Mouse (Mus musculus) layer of hippocampus, adult 9-11 months (tissue): Measurements from ENCODE around the gene Scnn1b.

Experiments
- DNase-seq: peaks from one replicate; pipeline ENCODE4 v3.0.0; 2022

The Scnn1b gene

DNA sequence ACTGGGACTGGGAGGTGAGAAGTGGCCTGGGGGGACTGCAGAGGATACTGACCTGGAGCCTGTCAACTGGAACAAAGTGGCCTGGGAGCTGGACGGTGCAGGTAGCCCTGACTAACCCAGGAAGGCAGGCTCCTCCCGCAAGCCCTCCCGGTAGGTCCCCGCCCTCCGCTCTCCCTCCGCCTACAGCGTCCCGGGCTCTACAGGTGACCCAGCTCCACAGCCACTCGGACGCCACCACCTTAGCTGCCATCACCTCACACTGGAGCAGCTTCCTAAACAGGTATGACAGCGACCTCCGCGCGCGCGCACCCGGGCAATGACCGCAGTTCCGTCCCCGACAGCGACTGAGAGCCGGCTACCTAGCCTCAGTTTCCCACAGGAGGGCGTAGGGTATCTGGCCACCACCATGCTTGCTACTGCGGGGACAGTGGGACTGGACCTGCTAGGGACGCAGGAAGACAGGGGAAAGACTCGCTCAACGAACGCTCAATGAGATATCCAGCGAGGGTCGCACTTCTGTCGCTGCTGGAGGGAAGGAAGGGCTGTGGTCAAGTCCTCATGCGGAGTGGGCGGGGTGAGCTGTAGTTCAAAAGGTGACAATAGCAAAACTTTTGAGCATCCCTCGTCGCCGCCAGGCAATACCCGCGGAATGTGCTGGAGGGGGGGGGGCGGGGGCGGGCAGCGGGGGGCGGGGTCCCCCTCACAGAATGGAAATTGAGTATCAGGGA is at the start of gene Scnn1b:
Gene Scnn1b (plus strand): TSS at position 181 of the 728 bp plus-strand sequence.
- DNase-seq: no peak

DNA sequence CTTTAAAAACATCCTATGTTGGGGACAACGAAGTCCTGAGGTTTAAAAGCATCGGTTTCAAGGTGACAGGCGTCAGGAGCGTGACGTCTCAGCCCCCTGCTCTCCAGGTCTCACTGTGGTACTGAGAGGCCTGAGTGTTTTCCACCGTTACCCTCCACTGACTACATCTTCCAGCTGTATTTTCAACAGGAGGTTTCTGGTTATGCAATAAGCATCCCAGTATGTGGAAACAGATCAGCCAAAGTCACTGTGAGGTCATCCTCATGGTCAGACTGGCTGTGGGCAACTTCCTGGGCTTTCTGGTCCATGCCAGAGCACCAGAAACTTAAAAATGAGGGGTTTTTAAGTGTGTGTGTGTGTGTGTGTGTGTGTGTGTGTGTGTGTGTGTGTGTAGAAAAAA is 43.2 kb upstream of the Scnn1b start:
- DNase-seq: no peak

DNA sequence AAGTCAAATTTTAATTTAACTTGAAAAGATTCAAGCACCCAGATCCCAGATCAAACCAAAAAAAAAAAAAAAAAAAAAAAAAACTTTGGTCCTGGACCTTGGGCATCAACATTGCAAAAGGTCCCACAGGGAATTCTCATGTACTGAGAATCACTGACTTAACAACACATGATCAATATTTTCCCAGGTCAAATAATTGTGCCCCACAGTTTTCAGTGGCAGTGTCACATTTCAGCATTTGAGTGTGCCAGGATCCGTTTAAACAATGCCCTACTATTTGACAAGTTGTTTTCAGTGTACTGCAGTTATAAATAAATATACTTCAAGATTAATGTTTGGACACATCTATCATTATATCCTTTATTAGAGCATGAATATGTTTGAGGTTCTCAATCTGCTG is 36.4 kb upstream of the Scnn1b start:
- DNase-seq: no peak

DNA sequence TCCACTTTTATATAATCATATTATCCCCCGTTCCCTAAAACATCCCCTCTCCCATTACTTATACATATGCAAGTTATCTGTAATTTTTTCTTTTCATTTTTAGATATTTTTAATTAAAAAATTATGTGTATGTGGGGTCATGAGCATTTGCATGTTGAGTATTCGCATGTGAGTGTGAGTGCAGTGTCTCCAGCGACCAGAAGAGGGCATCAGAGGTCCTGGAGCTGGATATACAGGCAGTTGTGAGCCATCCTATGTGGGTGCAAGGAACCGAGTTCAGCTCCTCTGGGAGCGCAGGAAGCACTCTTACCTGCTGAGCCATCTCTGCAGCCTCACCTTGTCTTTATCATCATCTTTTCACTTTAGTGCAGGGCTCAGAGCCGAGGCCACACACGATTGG is 29.4 kb upstream of the Scnn1b start:
- DNase-seq: no peak

DNA sequence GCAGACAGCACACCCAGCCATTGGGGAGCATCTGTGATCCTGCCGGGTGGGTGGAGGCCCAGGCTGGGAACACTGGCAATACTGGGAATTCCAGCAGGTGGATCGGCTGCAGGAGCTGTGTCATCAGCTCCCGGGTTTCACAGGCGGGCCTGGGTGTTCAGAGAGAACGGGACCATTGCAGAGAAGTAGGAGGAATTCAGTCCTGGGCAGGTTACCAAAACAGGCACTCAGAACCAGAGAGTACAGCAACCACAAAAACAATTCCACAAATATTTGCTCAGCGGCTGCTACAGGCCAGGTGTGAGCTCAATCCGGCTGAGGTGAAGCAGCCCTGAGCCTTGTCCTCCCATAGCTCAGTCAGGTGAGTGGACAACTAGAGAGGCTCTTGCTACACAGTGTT is 28.0 kb upstream of the Scnn1b start:
- DNase-seq: peak; percentile 58

DNA sequence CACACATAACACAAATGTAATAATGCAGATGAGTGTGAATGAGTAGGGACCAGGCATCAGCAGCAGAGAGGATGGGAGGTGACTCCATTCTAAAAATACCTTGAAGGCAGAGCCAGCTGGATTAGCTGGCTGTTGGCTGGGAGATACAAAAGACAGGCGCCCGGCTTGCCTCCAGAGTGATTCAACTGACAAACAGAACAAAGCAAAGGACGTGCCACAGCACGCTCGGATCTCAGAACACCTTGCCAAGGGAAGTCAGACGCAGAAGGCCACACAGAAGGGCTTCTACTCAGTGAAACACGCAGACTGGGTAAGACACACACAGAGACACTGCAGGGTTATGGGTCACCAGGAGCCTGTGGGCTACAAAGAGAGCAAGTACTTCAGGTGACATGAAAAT is 24.0 kb upstream of the Scnn1b start:
- DNase-seq: peak; percentile 70

DNA sequence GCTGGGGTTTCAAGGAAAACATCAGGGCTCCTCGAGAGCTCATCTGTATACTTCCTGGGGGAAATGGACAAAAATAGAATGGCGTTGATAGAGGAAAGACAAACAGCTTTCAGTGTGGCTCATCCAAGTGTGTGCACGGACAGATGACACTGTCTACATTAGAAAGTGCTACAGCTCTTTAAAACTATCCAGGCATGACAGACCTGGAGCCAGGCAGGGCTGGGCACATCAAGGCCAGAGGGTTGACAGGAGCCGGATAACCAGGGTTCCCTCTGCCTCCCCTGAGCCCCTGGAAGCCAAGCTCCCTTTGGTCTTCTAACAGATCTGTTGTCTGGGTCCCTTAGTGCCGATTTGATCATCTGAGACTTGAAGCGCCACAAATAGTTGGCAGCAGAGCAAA is 22.6 kb upstream of the Scnn1b start:
- no peak for DNase-seq

DNA sequence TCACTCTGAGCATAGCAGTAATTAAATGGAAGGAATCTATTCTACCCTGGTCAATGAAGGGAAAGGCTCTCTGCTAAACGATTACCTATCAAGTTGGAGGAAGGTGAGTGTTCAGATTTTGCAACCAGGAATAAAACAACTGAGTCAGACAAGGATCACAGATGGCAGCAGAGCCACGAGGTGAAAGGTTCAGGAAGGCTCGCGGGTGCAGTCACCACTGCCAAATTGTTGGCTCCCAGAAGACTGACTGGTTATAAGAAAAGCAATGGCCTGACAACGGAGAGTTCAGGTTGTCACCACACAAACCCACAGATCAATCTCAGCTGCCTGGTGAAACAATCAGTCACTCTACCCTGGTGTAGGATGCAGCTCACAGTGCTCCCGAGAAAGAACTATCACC is 18.9 kb upstream of the Scnn1b start:
- no peak for DNase-seq

DNA sequence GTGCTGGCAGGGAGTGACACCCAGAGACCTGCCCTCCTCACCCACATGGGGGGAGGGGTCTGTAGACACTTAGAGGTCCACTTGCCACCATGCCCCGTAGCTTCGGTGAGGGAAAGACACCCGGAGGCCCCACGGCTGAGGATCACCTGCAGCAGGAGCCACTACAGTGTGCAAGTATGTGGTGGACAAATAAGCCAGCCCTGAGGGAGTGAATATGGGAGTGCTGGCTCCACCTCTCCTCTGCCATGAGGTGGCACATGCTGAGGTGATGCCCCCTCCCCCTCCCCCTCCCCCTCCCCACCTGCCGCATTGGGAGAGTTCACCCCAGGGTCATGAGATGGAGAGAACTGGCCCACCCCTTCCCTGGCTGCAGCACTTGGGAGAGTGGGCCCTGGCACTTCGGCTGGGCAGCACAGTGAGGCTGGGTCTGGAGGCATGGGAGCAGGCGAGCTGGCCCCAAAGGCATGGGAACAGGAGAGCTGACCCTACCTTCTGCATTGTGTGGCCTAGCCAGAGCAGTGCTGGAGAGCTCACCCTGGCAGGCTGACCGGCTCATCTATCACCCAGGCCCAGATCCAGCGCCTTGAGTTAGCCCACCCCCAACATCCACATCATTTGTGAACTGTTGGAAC is 16.2 kb upstream of the Scnn1b start:
- DNase-seq: no peak

DNA sequence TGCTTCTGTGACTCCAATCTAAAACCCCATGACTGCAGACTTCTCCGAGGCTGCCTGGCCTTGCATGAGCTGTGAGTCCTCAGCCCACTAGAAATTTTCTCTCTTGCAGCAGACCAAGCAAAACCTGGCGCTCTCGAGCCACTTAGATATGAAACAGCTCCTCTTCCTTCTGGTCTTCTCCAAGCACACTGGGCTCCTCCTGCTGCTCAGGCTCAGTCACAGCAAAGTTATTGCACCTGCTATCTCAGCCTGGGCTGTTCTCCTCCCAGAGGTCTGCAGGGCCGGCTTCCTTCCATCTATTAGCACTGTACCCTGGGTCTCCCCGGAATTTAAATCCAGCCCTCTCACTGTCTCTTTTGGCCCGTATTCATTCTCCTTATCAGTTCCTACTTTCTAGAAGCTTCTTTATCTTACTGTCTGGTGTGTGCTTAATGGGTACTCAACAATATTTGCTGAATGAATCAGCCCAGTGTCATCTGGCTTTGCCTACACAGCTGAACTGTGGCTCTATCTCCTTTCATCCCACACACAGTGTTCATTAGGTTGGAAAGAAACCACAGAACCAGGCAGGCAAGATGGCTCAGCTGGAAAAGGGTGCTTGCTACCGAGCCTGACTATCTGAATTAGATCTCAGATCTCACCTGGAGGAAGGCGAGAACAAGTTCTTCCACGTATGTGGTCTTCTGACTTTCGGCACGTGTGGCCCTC is 7.5 kb upstream of the Scnn1b start:
- peak; percentile 20 for DNase-seq

DNA sequence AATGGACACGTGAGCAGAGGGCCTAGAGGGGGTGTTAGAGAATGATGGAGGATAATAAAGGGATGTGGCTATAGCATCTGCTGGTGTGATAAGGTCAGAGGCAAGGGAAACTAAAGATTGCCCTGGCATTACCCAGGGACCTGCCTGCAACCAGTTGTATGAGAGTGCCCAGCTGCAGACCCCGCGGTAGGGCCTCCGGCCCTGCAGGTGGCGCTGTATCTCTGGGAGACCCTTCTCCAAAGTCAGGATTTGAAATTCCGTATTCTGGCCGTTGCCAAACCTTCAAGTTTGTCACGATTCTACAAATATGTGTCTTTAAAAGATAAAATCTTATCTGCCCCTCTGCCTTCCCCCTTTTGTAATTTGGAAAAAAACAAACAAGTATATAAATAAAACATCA is 5.9 kb upstream of the Scnn1b start:
- no peak for DNase-seq

DNA sequence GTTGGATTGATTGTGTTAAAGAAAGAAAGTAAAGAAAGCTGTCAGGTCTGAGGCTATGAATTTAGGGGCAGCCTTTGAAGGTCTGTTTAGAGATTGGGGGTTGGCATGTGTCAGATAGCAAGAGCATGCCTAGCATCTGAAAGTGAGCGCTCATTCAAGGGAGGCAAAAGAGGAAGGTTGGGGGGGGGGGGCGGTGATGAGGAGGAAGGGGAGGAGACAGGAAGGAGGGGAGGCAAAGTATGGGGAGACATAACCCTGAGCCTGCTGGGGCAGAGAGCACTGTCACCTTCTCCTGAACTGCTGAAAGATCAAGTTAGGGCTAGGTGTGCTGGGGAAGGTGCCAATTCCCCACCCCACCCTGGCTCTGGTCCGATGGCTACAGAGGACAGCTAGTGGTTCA is 6.8 kb downstream of the Scnn1b start:
- no peak for DNase-seq

DNA sequence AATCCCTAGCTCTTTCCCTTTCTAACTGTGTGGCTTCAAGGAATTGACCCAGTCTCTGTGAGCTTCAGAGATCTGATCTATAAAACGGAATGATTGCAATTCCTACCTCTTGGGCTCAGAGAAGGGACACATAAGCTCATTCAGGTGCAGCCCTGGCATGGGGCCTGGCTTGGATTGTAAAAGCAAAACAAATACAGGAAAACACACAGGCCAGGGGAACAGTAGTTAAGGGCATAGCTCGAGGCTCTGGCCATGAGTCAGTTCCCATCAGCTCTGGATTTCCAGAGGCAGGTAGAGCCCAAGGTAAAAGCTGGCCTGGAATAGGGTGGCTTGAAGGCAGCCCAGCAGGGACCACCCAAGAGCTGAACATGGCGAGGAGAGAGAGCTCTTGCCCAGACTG is 9.2 kb downstream of the Scnn1b start:
- no peak for DNase-seq

DNA sequence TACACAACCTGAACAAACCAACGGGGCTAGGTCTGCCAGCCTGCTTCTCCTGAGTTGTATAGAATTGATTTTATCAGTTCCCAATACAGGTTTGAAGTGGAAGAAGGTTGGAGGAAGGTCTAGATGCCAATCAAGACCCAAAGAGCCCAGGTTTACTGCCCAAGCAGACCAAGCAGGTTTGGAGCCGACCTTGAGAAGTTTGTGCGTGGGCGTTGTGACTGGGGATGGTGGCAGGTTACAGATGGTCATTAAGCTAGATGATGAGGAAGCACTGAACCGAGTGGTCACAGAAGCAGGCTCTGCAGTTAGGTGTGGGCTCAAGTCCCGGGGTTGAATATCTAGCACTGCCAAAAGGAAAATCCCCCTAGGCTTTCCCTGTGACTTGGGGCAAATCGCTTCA is 9.9 kb downstream of the Scnn1b start:
- no peak for DNase-seq

DNA sequence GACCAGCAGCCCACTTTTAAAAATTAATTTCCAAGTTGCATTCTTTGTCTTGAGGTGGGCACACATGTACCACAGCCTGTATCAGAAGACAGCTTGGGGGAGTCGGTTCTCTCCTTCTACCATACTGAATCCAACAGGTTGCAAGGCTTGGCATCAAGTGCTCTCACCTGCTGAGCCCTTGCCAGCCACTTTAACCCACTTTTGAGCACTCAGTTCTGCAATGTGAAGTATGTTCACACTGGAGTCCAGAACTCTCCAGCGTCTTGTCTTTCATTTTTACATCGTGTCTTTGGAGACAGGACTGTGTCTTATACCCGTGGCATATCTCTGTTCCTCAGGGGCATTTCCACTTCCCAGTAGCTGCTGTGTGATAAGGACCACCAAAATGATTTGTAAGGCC is 15.4 kb downstream of the Scnn1b start:
- DNase-seq: no peak

DNA sequence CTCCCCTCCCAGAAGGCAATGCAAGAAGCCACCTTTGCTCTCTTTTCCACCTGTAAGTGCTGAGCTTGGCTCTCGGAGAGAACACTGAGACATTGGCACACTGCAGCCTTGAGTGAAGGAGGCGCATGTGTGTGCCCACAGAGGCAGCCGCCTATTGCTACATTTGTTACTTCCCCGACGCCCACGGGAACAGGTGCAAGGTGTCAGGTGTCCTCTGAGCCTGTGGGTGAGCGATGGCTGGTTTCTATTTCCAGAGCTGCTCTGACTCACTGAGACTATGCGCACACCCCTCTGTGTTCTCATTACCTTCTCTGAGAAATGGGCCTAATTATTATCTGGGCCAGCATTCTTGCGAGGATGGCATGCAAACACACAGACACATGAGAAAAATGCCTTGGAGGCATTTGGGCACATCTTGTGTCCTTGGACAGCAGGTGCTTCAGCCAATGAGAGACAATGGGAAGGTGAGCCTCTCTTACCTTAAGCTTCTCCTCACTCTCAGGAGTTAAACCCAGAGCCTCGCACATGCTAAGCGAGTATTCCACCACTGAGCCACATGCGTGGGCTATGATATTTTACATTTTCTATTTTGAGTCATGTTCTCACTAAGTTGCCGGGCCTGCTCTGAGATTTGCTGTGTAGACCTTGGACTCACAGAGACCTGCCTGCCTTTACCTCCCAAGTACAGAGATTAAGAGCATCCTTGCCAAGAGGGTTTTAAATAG is 26.0 kb downstream of the Scnn1b start:
- peak; percentile 70 for DNase-seq

DNA sequence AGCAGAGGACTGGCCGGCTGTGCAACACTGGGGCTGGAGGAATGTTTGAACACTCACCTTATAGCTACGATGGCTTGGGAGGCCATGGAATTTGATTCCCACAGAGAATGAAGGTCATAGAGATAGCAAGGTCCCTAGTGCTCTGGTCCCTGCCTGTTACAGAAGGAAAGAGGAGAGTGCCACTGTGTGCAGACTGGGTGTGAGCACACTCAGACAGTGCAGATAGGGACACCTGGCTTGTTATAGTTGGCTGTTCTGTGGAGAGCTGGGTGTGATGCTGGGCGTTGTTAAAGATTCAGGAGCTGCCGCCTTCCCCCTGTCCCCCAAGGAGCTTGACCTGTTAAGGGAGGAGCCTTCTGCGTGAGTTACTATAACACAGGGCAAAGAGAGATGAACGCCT is 31.9 kb downstream of the Scnn1b start:
- no peak for DNase-seq

DNA sequence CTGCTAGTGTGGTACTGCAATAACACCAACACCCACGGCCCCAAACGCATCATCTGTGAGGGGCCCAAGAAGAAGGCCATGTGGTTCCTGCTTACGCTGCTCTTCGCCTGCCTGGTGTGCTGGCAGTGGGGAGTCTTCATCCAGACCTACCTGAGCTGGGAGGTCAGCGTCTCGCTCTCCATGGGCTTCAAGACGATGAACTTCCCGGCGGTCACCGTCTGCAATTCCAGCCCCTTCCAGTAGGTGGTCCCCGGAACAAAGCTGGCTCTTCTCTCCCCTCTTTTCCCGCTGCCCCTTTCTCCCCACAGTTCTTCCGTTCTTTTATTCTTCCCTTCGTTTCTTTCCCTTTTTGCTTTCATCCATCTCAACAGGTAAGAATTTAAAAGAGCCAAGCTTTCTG is 34.5 kb downstream of the Scnn1b start:
- DNase-seq: no peak

DNA sequence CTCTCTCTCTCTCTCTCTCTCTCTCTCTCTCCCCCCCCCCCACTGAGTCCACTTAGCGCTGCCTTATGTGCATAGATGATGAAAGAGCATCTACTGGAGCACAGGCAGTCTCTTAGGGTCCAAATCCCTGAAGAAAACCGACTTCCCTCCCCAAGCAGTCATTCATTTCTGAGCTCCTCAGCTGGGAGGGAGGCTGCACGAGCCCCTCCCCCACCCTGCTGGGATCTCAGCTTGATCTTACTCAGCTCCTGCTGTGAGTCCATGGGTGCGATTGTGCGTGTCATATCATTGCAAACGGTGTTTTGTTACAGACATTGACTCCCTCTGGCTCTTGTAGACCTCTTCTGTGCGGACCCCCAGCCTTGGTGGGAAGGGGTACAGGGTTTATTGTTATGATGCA is 35.1 kb downstream of the Scnn1b start:
- no peak for DNase-seq

DNA sequence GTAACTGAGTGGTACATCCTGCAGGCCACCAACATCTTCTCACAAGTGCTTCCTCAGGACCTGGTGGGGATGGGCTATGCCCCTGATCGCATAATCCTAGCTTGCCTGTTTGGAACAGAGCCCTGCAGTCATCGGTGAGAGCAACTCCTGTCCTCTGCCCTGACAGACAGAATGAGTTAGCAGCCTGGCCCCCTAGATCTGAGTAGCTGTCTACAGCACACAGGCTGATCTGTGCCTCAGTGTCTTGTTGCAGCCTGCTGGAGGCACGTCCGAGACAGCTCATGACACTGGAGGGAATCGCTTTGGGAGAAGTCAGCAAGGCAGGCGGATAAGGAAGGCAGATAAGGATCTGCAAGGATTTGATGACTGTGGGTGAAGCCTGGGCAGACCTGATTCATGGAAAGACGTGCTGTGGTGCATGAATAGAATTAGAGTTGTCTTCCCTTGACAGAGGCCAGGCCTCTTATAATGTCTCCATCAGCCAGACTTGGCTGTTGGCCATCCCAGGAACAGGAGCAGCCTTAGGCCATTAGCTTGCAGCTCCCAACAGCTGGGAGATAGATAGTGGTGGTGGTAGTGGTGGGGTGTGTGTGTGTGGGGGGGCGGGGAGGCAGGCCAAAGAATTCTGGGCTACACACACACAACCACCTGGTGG is 38.0 kb downstream of the Scnn1b start:
- DNase-seq: no peak

DNA sequence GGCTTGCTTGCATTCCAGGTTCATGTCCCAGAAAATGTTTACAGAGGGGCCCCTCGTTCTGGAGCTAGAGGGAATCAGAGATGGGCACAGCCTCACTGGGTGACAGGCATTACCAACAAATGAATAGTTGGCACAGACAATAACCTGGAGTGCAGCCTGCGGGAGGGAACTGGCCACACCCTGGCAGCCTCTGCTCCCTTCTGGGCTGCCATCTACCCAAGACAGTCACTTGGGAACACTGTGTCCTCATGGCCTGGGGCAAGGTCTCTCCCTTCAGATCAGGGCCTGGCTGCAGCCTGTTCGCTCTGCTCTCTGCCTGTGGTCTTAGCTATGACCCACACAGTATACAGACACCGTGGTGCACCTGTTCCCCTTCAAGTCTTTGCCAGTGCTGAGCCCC is 42.0 kb downstream of the Scnn1b start:
- DNase-seq: no peak

DNA sequence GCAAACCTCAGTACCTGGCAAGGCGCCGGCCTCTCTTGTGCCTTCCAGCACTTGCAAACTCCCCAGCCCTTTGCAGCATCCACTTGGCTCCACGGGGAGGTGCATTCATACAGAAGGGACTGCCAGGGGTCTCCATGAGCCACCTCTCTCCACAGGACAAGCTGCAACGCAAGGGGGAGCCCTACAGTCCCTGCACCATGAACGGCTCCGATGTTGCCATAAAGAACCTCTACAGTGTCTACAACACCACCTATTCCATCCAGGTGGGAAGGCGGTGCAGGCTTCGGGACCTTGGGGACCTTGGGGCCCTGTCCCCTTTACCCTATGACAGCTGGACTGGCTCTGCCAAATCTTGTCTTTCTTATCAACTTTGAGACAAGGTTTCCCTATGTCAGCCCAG is 47.4 kb downstream of the Scnn1b start:
- DNase-seq: no peak

DNA sequence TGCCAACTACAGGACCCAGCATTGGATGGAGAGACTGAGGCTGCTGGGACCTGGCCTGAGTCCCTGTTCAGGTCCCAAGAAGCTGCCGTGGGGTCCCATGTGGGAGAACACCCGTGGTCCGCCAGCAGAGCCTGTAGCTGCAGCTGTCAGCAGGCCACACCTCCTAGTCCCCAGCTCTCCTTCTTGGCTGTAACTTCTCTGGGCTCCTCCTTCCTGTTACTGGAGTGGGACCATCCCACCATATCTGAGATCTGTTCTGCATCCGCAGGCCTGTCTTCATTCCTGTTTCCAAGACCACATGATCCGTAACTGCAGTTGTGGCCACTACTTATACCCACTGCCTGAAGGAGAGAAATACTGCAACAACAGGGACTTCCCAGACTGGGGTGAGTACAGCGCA is 49.1 kb downstream of the Scnn1b start:
- no peak for DNase-seq
